Mouse (Mus musculus) MEL (cell line): Measurements from ENCODE around the gene Spp2.

Experiments used
- CTCF ChIP-seq, 3 experiments: IDR thresholded peaks in 2 of 3; conservative IDR thresholded peaks in 1 of 3; 2 replicates each; pipeline ENCODE4 v1.5.1; 2011 to 2012; ENCODE audit warnings: low read length in 3 of 3, low read depth in 2 of 3, mild to moderate bottlenecking in 2 of 3, improper control_type of control experiment in 1 of 3, inconsistent platforms in 1 of 3, mixed read lengths in 1 of 3, moderate library complexity in 1 of 3; ENCODE audit not compliant: control insufficient read depth in 1 of 3, insufficient read depth in 1 of 3, poor library complexity in 1 of 3, severe bottlenecking in 1 of 3
- EP300 ChIP-seq, 2 experiments: IDR thresholded peaks; 2 replicates each; pipeline ENCODE4 v1.6.1; 2011; ENCODE audit warnings: improper control_type of control experiment in 2 of 2, low read length in 2 of 2, low read depth in 1 of 2, mild to moderate bottlenecking in 1 of 2
- GATA1 ChIP-seq: IDR thresholded peaks from 2 replicates; pipeline ENCODE4 v1.6.1; 2011; ENCODE audit warnings: low read depth, low read length, improper control_type of control experiment
- POLR2AphosphoS2 ChIP-seq: IDR thresholded peaks from 2 replicates; pipeline ENCODE4 v1.6.1; 2011; ENCODE audit warnings: low read length, improper control_type of control experiment
- ZNF384 ChIP-seq: IDR thresholded peaks from 2 replicates; pipeline ENCODE4 v1.6.1; 2012; ENCODE audit warnings: low read depth, mild to moderate bottlenecking, inconsistent platforms, low read length, improper control_type of control experiment

- TF ChIP-seq EP300 (IDR thresholded peaks at IDR 0.05; ENCODE audit: low read depth in 1 of 2, low read length in 2 of 2) (no peak), ZNF384 (no peak), POLR2AphosphoS2 (no peak), CTCF (IDR thresholded peaks at IDR 0.05 in 2 of 3, conservative IDR thresholded peaks at IDR 0.05 in 1 of 3; ENCODE audit: control insufficient read depth in 1 of 3, insufficient read depth in 1 of 3, low read depth in 2 of 3, low read length in 3 of 3, poor library complexity in 1 of 3, severe bottlenecking in 1 of 3) (no peak), GATA1 (no peak)
Measured at GRCm38 (mm10) chr1:88427987-88428741, 21.4 kb downstream of the Spp2 start.
